26 mouse cellular contexts compared by ENCODE assay signal in genomic region chr2:144229647-144230046, GRCm38 (mm10). TPM values are rescaled to one million over a fixed set of nuclear protein-coding genes. Genes with fewer than 3 reads are reported as not detected.
DNase-seq lines count a peak whose midpoint lies in the region; ATAC-seq and TF ChIP-seq lines count a peak whose summit lies in the region.
"Had no signal": no experiment of that assay in that cellular context is flagged by ENCODE, and none has a peak within 500 bp of the region (broad histone marks: within the 10 kb centered on the region; RNA-seq: fewer than 3 reads in every experiment).

No protein-coding gene starts in this region.

- no peak for ATAC-seq in midbrain, embryonic 11.5 days (ENCODE audit: low FRiP score)
- ATAC-seq in midbrain, postnatal 0 days (ENCODE audit: low FRiP score): no peak
- ATAC-seq in liver, embryonic 13.5 days (ENCODE audit: low read depth): peak; percentile 27; the same call in 1 of the 2 replicates
- peak; percentile 18; the same call in 1 of the 2 replicates for ATAC-seq in megakaryocyte progenitor cell, adult 5-6 weeks (replicated peaks; ENCODE audit: poor library complexity)
- ATAC-seq: forebrain, embryonic 13.5 days; hindbrain, postnatal 0 days; midbrain, embryonic 13.5 days had no signal

- H3K36me3 ChIP-seq in midbrain, embryonic 11.5 days (ENCODE audit: control insufficient read depth, insufficient read depth, low read length): no peaks in the 10 kb centered on the region
- H3K36me3 ChIP-seq in midbrain, postnatal 0 days (ENCODE audit: insufficient read depth, low read length): no peaks in the 10 kb centered on the region
- H3K36me3 ChIP-seq in liver, embryonic 13.5 days: no peaks in the 10 kb centered on the region
- H3K36me3 ChIP-seq in forebrain, embryonic 10.5 days (replicated peaks): no peaks in the 10 kb centered on the region
- H3K36me3 ChIP-seq: hindbrain, embryonic 12.5 days; intestine, embryonic 15.5 days; lung, embryonic 15.5 days; midbrain, embryonic 13.5 days had no signal

- no peak overlapping the region for H3K27ac ChIP-seq in midbrain, embryonic 11.5 days (ENCODE audit: low read depth, low read length)
- no peak overlapping the region for H3K27ac ChIP-seq in midbrain, postnatal 0 days (ENCODE audit: low read depth, low read length)
- H3K27ac ChIP-seq in liver, embryonic 13.5 days: no peak overlapping the region
- no peak overlapping the region for H3K27ac ChIP-seq in forebrain, embryonic 10.5 days
- H3K27ac ChIP-seq: forebrain, embryonic 13.5 days; hindbrain, embryonic 12.5 days; hindbrain, postnatal 0 days; layer of hippocampus, adult 2 months; left cerebral cortex, adult 2 months; lung, embryonic 15.5 days; midbrain, embryonic 13.5 days had no signal

- no peak overlapping the region for H3K9ac ChIP-seq in midbrain, embryonic 11.5 days (ENCODE audit: low read length)
- H3K9ac ChIP-seq in midbrain, postnatal 0 days (replicated peaks; ENCODE audit: low read length, poor library complexity, severe bottlenecking): no peak overlapping the region
- no peak overlapping the region for H3K9ac ChIP-seq in liver, embryonic 13.5 days
- H3K9ac ChIP-seq: forebrain, embryonic 13.5 days; hindbrain, embryonic 12.5 days; intestine, embryonic 15.5 days; lung, embryonic 15.5 days; midbrain, embryonic 13.5 days had no signal

- H3K4me2 ChIP-seq in midbrain, embryonic 11.5 days: no peak overlapping the region
- H3K4me2 ChIP-seq in midbrain, postnatal 0 days (ENCODE audit: low read depth, low read length, poor library complexity, severe bottlenecking): no peak overlapping the region
- peak overlapping the region; percentile 59; the same call in 1 of the 2 replicates for H3K4me2 ChIP-seq in liver, embryonic 13.5 days
- H3K4me2 ChIP-seq: forebrain, embryonic 13.5 days; hindbrain, embryonic 12.5 days; lung, embryonic 15.5 days; midbrain, embryonic 13.5 days had no signal

- peak; percentile 81 for DNase-seq in midbrain, embryonic 11.5 days (ENCODE audit: low spot score, missing footprints)
- DNase-seq in midbrain, postnatal 0 days (ENCODE audit: low spot score): no peak
- peak; percentile 77 for DNase-seq in MEL-GATA-1-ER (ENCODE audit: extremely low read depth, low read depth)
- DNase-seq in liver, embryonic 13.5 days: no peak
- no peak for DNase-seq in adrenal gland, adult 8-10 months
- DNase-seq in ovary, postnatal 14 days (ENCODE audit: low spot score): no peak
- DNase-seq in forebrain, embryonic 10.5 days (ENCODE audit: extremely low spot score, low spot score): no peak
- DNase-seq: adrenal gland, postnatal 10 days; cerebellum, adult 11-12 months; cerebellum, adult 9-11 months; gastrocnemius, postnatal 14 days; heart, adult 11 months; heart, postnatal 36 days; kidney, adult 2 months; kidney, postnatal 36 days; retina, postnatal 1 day; right cerebral cortex, postnatal 14 days had no signal

- H3K4me1 ChIP-seq in midbrain, embryonic 11.5 days (ENCODE audit: control insufficient read depth, insufficient read depth, low read length): no peaks in the 10 kb centered on the region
- no peaks in the 10 kb centered on the region for H3K4me1 ChIP-seq in midbrain, postnatal 0 days (ENCODE audit: insufficient read depth, low read length)
- peaks cover 27% of the 10 kb centered on the region for H3K4me1 ChIP-seq in liver, embryonic 13.5 days (replicated peaks)
- H3K4me1 ChIP-seq in forebrain, embryonic 10.5 days: peaks cover 2% of the 10 kb centered on the region; the same call in 1 of the 2 replicates
- H3K4me1 ChIP-seq: forebrain, embryonic 13.5 days; hindbrain, embryonic 12.5 days; intestine, embryonic 15.5 days; lung, embryonic 15.5 days; midbrain, embryonic 13.5 days had no signal

- TF ChIP-seq CTCF in midbrain, postnatal 0 days (IDR thresholded peaks at IDR 0.05): no peak

- no peaks in the 10 kb centered on the region for H3K27me3 ChIP-seq in midbrain, embryonic 11.5 days (ENCODE audit: control insufficient read depth, insufficient read depth, low read length)
- H3K27me3 ChIP-seq in midbrain, postnatal 0 days (ENCODE audit: insufficient read depth, low read length): no peaks in the 10 kb centered on the region
- H3K27me3 ChIP-seq in liver, embryonic 13.5 days: no peaks in the 10 kb centered on the region
- no peaks in the 10 kb centered on the region for H3K27me3 ChIP-seq in forebrain, embryonic 10.5 days (ENCODE audit: poor library complexity, severe bottlenecking)
- H3K27me3 ChIP-seq: forebrain, embryonic 13.5 days; hindbrain, embryonic 12.5 days; intestine, embryonic 15.5 days; lung, embryonic 15.5 days; midbrain, embryonic 13.5 days had no signal

- WGBS in midbrain, embryonic 11.5 days: 93% methylated on average over 14 of the region's 14 CpGs
- 89% methylated on average over 14 of the region's 14 CpGs for WGBS in midbrain, postnatal 0 days
- WGBS in liver, embryonic 13.5 days (ENCODE audit: insufficient replicate concordance): 55% methylated on average over 14 of the region's 14 CpGs
- 95% methylated on average over 14 of the region's 14 CpGs for WGBS in forebrain, embryonic 10.5 days

- H3K4me3 ChIP-seq in midbrain, embryonic 11.5 days (ENCODE audit: low read depth, low read length): no peak overlapping the region
- H3K4me3 ChIP-seq in midbrain, postnatal 0 days (ENCODE audit: low read depth, low read length): no peak overlapping the region
- no peak overlapping the region for H3K4me3 ChIP-seq in liver, embryonic 13.5 days (replicated peaks)
- no peak overlapping the region for H3K4me3 ChIP-seq in forebrain, embryonic 10.5 days
- H3K4me3 ChIP-seq: forebrain, embryonic 13.5 days; hindbrain, embryonic 12.5 days; intestine, embryonic 15.5 days; layer of hippocampus, adult 2 months; left cerebral cortex, adult 2 months; lung, embryonic 15.5 days; midbrain, embryonic 13.5 days had no signal

- H3K9me3 ChIP-seq in midbrain, embryonic 11.5 days (ENCODE audit: control insufficient read depth, low read length): no peaks in the 10 kb centered on the region
- no peaks in the 10 kb centered on the region for H3K9me3 ChIP-seq in midbrain, postnatal 0 days (ENCODE audit: low read length)
- peaks cover 5% of the 10 kb centered on the region; the same call in 1 of the 2 replicates for H3K9me3 ChIP-seq in liver, embryonic 13.5 days (replicated peaks)
- peaks cover under 1% of the 10 kb centered on the region; the same call in 1 of the 2 replicates for H3K9me3 ChIP-seq in forebrain, embryonic 10.5 days
- H3K9me3 ChIP-seq: forebrain, embryonic 13.5 days; hindbrain, embryonic 12.5 days; intestine, embryonic 15.5 days; lung, embryonic 15.5 days had no signal

RNA-seq across cellular contexts. Expression of gene Mgme1, which starts 40.8 kb away (rescaled TPM):
- 15.7 and 17.4 TPM in 2 replicates for polyA plus RNA-seq in midbrain, embryonic 11.5 days (2014; fragmentation: Nextera tagmentation; extraction: Ambion mirVana)
- 4.3 and 4.4 TPM in 2 replicates for total RNA-seq in midbrain, postnatal 0 days (2014; rRNA removed)
- polyA plus RNA-seq in midbrain, postnatal 0 days (2015; fragmentation: Nextera tagmentation; extraction: Ambion mirVana): 5.6 and 6.2 TPM in 2 replicates
- 14.0 and 14.3 TPM in 2 replicates for polyA plus RNA-seq in liver, embryonic 13.5 days (2015; fragmentation: Nextera tagmentation; extraction: Ambion mirVana)
- total RNA-seq in megakaryocyte progenitor cell, adult 5-6 weeks (2015): 16.5 and 17.7 TPM in 2 replicates
- total RNA-seq in megakaryocyte progenitor cell, adult 5-6 weeks (2017): 30.2 and 31.0 TPM in 2 replicates
- total RNA-seq in adrenal gland, adult 8-10 months (2022): 10 to 100 TPM; 16.5 to 31.4 (median 19.5) TPM
- polyA plus RNA-seq in forebrain, embryonic 10.5 days (2016; fragmentation: Nextera tagmentation; extraction: Ambion mirVana): 27.1 and 28.0 TPM in 2 replicates

RNA-seq across cellular contexts. Expression of gene Snx5, which starts 41.1 kb away (rescaled TPM):
- polyA plus RNA-seq in midbrain, embryonic 11.5 days (2014; fragmentation: Nextera tagmentation; extraction: Ambion mirVana): 105 and 111 TPM in 2 replicates
- 62.3 and 69.0 TPM in 2 replicates for total RNA-seq in midbrain, postnatal 0 days (2014; rRNA removed)
- polyA plus RNA-seq in midbrain, postnatal 0 days (2015; fragmentation: Nextera tagmentation; extraction: Ambion mirVana): 57.2 and 58.0 TPM in 2 replicates
- 83.9 and 94.8 TPM in 2 replicates for polyA plus RNA-seq in liver, embryonic 13.5 days (2015; fragmentation: Nextera tagmentation; extraction: Ambion mirVana)
- 269 and 285 TPM in 2 replicates for total RNA-seq in megakaryocyte progenitor cell, adult 5-6 weeks (2015)
- total RNA-seq in megakaryocyte progenitor cell, adult 5-6 weeks (2017): 297 and 304 TPM in 2 replicates
- 100 to 1,000 TPM in 3 of 4 experiments, 10 to 100 TPM in 1; 92.5 to 112 (median 101) TPM for total RNA-seq in adrenal gland, adult 8-10 months (2022)
- 132 and 133 TPM in 2 replicates for polyA plus RNA-seq in forebrain, embryonic 10.5 days (2016; fragmentation: Nextera tagmentation; extraction: Ambion mirVana)

Comparison
In these comparisons a context has a peak if more than half of its experiments do, and no peak if none do; other contexts are left out.
1. DNase-seq: peak in midbrain, embryonic 11.5 days (single experiment) and MEL-GATA-1-ER (single experiment); none in midbrain, postnatal 0 days (single experiment), liver, embryonic 13.5 days (single experiment), adrenal gland, adult 8-10 months (single experiment), ovary, postnatal 14 days (single experiment) and forebrain, embryonic 10.5 days (single experiment).
2. ATAC-seq: peak in liver, embryonic 13.5 days (single experiment) and megakaryocyte progenitor cell, adult 5-6 weeks (single experiment); none in midbrain, embryonic 11.5 days (single experiment) and midbrain, postnatal 0 days (single experiment).